Mouse (Mus musculus) embryonic facial prominence, embryonic 15.5 days (tissue): ENCODE results near the gene Tspo2. TPM values are rescaled to one million over a fixed set of nuclear protein-coding genes. Genes with fewer than 3 reads are reported as not detected.

Experiments used
- ATAC-seq: fragments of 200-750 bp; cut with Nextera tagmentation; 2 replicates; pipeline ENCODE4 v1.8.0; 2017; ENCODE audit warnings: low read depth, moderate TSS enrichment; ENCODE audit not compliant: insufficient number of reproducible peaks, low FRiP score, low TSS enrichment
- H3K27ac ChIP-seq: fragments of 300-500 bp; sonication (generic); replicated peaks from 2 replicates; pipeline ENCODE4 v1.5.1; 2015; ENCODE audit warnings: mild to moderate bottlenecking, inconsistent platforms
- H3K27me3 ChIP-seq: fragments of 300-500 bp; sonication (generic); 2 replicates; pipeline ENCODE4 v1.6.1; 2015; ENCODE audit warnings: inconsistent platforms
- H3K36me3 ChIP-seq: fragments of 300-500 bp; sonication (generic); 2 replicates; pipeline ENCODE4 v1.6.1; 2015; ENCODE audit warnings: mild to moderate bottlenecking, inconsistent platforms
- H3K4me1 ChIP-seq: fragments of 300-500 bp; sonication (generic); 2 replicates; pipeline ENCODE4 v1.6.1; 2015; ENCODE audit warnings: inconsistent platforms
- H3K4me2 ChIP-seq: fragments of 300-500 bp; sonication (generic); replicated peaks from 2 replicates; pipeline ENCODE4 v1.6.1; 2015; ENCODE audit warnings: mild to moderate bottlenecking, inconsistent platforms
- H3K4me3 ChIP-seq: fragments of 300-500 bp; sonication (generic); replicated peaks from 2 replicates; pipeline ENCODE4 v1.5.1; 2015; ENCODE audit warnings: mild to moderate bottlenecking, inconsistent platforms
- H3K9ac ChIP-seq: fragments of 300-500 bp; sonication (generic); 2 replicates; pipeline ENCODE4 v1.6.1; 2015; ENCODE audit warnings: inconsistent platforms
- H3K9me3 ChIP-seq: fragments of 300-500 bp; sonication (generic); replicated peaks from 2 replicates; pipeline ENCODE4 v1.6.1; 2016; ENCODE audit warnings: inconsistent platforms
- WGBS: fragments of 180-500 bp; shearing (Covaris S2); methylation state at CpG from one replicate; pipeline ENCODE4 v1.1.7; 2015; 5-methylcytosine and 5-hydroxymethylcytosine counted together
- polyA plus RNA-seq: library from polyadenylated mRNA; unstranded; fragments of >200 nt; fragmentation: Nextera tagmentation; extraction: Ambion mirVana; gene quantifications from 2 replicates; pipeline ENCODE4 v1.2.1, GENCODE M21; 2015

Gene Tspo2
- polyA plus RNA-seq, 1 experiment from 2014 or later: 1.6 TPM

DNA sequence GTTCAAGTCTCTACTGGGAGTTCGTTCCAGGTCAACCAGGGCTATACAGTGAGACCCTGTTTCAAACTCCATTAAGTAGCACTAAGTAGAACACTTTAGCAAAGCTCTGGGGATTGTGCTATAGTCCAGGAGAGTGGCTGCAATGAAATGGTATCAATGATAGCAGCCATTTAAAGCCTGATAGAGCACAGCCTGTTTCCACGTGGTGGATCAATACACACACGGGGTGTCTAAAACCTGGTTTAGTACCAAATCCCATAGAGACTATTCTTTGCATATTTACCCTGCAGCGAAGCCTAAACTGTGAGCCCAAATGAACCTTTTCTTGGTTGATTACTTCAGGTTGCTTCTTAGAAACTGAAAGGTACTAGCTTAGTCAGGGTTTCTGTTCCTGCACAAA lies 49.6 kb downstream of the Tspo2 start:
- Histone ChIP-seq H3K27me3 (no peaks in the 10 kb centered on the region), H3K9me3 (no peaks in the 10 kb centered on the region), H3K9ac (no peak overlapping the region), H3K27ac (no peak overlapping the region), H3K4me2 (no peak overlapping the region), H3K36me3 (peaks cover 30% of the 10 kb centered on the region), H3K4me1 (no peaks in the 10 kb centered on the region), H3K4me3 (no peak overlapping the region)
- no peak for ATAC-seq
- WGBS: 83% methylated on average over 4 of the region's 4 CpGs

Other genes with a start within 250 kb of the Tspo2 start
- gene Trem1, start 218.8 kb downstream of the Tspo2 start, polyA plus RNA-seq: 0.11 TPM in 1 of 2 replicates, not detected in the other
- not detected in 2 replicates for gene Trem3, start 203.7 kb downstream of the Tspo2 start, polyA plus RNA-seq
- gene Treml4, start 187.2 kb downstream of the Tspo2 start, polyA plus RNA-seq: 0.15 and 0.42 TPM in 2 replicates
- gene Treml2, start 152.0 kb downstream of the Tspo2 start, polyA plus RNA-seq: 0.05 and 0.13 TPM in 2 replicates
- 0.24 and 0.27 TPM in 2 replicates for gene B430306N03Rik, start 135.4 kb downstream of the Tspo2 start, polyA plus RNA-seq
- gene Trem2, start 105.1 kb downstream of the Tspo2 start, polyA plus RNA-seq: 4.3 and 5.8 TPM in 2 replicates
- 0.98 and 1.0 TPM in 2 replicates for gene Treml1, start 91.6 kb downstream of the Tspo2 start, polyA plus RNA-seq
- gene Nfya, start 41.6 kb downstream of the Tspo2 start, polyA plus RNA-seq: 14.2 TPM in 2 replicates
- 46.5 TPM in 2 replicates for gene Oard1, start 41.5 kb downstream of the Tspo2 start, polyA plus RNA-seq
- 25.7 and 38.4 TPM in 2 replicates for gene Apobec2, start 18.6 kb downstream of the Tspo2 start, polyA plus RNA-seq
- 0.43 TPM in 1 of 2 replicates, not detected in the other for gene Unc5cl, start 3.4 kb upstream of the Tspo2 start, polyA plus RNA-seq